Mouse (Mus musculus): Measurements from ENCODE around the gene D030056L22Rik. TPM values are rescaled to one million over a fixed set of nuclear protein-coding genes. Genes with fewer than 3 reads are reported as not detected.

Gene D030056L22Rik
- polyA plus RNA-seq, 1 experiment from 2014 or later: 50.8 TPM

DNA sequence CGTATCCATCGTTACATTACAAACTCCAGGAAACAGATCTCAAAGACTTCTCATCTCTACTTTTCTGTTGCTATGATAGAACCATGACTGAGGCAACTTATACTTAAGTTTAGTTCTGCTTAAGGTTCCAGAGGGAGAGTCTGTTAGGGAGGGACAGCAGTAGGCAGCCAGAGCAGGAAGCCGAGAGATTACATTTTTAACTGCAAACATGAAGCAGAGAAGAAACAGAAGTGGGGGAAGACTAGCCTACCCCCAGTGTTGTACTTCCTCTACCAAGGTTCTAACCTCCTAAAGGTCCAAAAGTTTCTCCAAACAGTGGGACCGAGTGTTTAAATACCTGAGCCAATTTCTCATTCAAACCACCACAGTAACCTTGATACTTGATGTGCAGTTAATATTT lies 22.9 kb downstream of the D030056L22Rik start:
- H3K4me1 ChIP-seq: peaks cover 14% of the 10 kb centered on the region
- no peaks in the 10 kb centered on the region for H3K27me3 ChIP-seq (replicated peaks)
- no peak overlapping the region for H3K4me2 ChIP-seq
- no peaks in the 10 kb centered on the region for H3K36me3 ChIP-seq
- 73% methylated on average over 4 of the region's 4 CpGs for WGBS (ENCODE audit: insufficient replicate concordance)
- H3K9me3 ChIP-seq (replicated peaks): no peaks in the 10 kb centered on the region
- ATAC-seq: no peak
- no peak overlapping the region for H3K27ac ChIP-seq
- H3K9ac ChIP-seq: no peak overlapping the region
- no peak overlapping the region for H3K4me3 ChIP-seq

DNA sequence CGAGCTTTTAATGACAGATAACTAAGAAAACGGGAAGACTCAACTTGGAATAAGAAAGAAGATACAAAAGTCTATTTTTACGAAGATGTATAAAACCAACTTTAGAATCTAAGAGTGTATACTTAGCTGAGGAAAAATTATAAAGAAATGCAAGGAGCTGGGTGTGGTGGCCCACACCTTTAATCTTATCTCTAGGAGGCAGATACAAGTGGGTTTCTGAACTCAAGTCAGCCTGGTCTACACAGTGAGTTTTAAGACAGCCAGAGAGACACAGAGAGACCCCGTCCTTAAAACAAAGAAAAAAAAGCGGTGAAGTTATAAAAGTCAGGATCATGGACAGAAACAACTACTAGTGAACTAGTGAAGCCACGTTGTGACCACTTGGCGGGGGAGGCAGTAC lies 26.2 kb downstream of the D030056L22Rik start:
- Histone ChIP-seq H3K4me3 (no peak overlapping the region), H3K4me2 (peak overlapping the region; percentile 36), H3K27me3 (replicated peaks) (no peaks in the 10 kb centered on the region), H3K9ac (no peak overlapping the region), H3K4me1 (peaks cover 14% of the 10 kb centered on the region), H3K27ac (no peak overlapping the region), H3K36me3 (no peaks in the 10 kb centered on the region), H3K9me3 (replicated peaks) (no peaks in the 10 kb centered on the region)
- peak; percentile 79 for ATAC-seq
- WGBS (ENCODE audit: insufficient replicate concordance): 63% methylated on average over 7 of the region's 7 CpGs

DNA sequence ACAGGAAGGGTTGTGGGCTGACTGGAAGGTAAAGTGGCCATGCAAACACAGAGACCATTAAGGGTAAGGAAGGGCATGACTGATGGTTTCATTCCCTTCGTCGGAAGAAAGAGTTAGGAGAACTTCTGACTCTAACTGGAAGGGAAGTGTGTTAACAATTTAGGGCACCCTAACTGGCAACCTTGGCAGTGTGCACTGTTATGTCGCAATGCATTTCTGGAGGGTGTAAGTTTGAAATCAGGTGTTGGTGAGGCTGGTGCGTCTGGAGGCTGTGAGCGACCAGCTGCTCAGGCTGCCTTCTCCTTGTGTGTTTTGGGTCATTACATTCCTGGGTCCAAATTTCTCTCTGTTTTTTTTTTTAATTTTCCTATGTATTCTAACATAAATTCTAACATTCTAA lies 31.0 kb downstream of the D030056L22Rik start:
- no peak overlapping the region for H3K4me3 ChIP-seq
- 66% methylated on average over 5 of the region's 5 CpGs for WGBS (ENCODE audit: insufficient replicate concordance)
- no peak for ATAC-seq

DNA sequence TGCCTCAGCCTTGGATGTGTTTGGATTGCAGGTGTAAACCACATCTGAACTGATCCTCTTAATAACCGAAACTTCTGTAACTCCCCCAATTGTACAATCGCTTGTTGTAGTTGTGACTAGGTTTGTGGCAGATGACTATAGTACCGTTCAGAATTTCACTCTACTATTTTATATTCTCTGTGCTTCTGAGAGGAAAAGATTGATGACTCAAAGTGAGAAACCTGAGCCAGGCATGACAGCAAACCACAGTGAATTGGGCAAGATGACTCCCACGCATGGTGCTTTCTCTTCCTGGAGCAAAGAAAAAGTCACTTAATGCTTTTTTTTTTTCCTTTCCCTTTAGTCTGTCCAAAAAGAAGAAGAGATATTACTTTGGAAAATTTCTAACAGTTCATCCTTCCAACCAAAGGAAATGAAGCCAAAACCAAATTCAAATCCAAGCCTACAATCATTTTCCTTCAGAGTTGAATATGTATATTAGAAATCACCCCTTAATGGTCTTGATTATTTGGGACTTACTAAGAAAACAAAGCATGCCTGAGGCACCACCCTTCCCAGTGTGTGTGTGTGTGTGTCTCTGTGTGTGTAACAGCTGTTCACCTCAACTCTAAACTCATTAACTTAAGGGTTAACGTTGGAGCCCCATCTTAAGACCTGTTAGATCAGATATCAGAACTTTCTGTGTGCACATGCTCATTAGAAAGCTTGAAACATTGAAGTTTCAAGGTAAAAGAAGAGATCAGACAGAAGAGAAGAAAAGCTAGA lies 33.8 kb downstream of the D030056L22Rik start:
- H3K4me3 ChIP-seq: no peak overlapping the region
- no peak overlapping the region for H3K4me2 ChIP-seq
- no peaks in the 10 kb centered on the region for H3K9me3 ChIP-seq (replicated peaks)
- no peak for ATAC-seq
- H3K4me1 ChIP-seq: 0 out of 2 replicates have a peak, but pooled peaks cover 5% of the 10 kb centered on the region
- no peaks in the 10 kb centered on the region for H3K36me3 ChIP-seq
- H3K27ac ChIP-seq: no peak overlapping the region
- WGBS (ENCODE audit: insufficient replicate concordance): 73% methylated on average over 5 of the region's 5 CpGs
- H3K9ac ChIP-seq: no peak overlapping the region
- peaks cover 24% of the 10 kb centered on the region for H3K27me3 ChIP-seq (replicated peaks)

More for the DNA sequence above, 31.0 kb downstream of the D030056L22Rik start:
- Histone ChIP-seq H3K27me3 (replicated peaks) (0 out of 2 replicates have a peak, but pooled peaks cover 5% of the 10 kb centered on the region), H3K9ac (no peak overlapping the region), H3K4me2 (no peak overlapping the region), H3K27ac (no peak overlapping the region), H3K36me3 (no peaks in the 10 kb centered on the region), H3K9me3 (replicated peaks) (no peaks in the 10 kb centered on the region), H3K4me1 (peaks cover 6% of the 10 kb centered on the region)

DNA sequence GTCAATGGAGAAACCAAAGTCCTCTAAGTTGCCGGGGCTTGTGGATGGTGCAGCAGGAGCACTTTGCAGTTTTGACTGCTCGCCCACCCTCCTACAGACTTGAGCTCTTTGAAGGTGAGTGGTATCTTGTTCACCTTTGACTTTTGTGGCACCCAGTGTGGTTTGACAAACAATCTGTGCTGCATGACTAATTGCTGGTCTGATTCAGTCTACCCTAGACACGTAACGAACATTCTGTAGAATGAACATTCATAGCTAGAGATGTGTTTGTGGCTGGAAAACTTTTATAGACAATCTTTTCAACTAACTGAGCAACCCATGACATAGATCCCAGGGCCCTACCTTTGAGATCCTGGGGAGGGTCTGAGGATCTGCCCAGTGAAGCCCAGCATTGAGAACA lies 34.4 kb downstream of the D030056L22Rik start:
- H3K4me1 ChIP-seq: 0 out of 2 replicates have a peak, but pooled peaks cover 5% of the 10 kb centered on the region
- H3K4me2 ChIP-seq: no peak overlapping the region
- no peaks in the 10 kb centered on the region for H3K9me3 ChIP-seq (replicated peaks)
- 76% methylated on average over 4 of the region's 4 CpGs for WGBS (ENCODE audit: insufficient replicate concordance)
- H3K36me3 ChIP-seq: no peaks in the 10 kb centered on the region
- no peak overlapping the region for H3K9ac ChIP-seq
- peaks cover 24% of the 10 kb centered on the region for H3K27me3 ChIP-seq (replicated peaks)
- H3K4me3 ChIP-seq: no peak overlapping the region
- ATAC-seq: no peak
- no peak overlapping the region for H3K27ac ChIP-seq

DNA sequence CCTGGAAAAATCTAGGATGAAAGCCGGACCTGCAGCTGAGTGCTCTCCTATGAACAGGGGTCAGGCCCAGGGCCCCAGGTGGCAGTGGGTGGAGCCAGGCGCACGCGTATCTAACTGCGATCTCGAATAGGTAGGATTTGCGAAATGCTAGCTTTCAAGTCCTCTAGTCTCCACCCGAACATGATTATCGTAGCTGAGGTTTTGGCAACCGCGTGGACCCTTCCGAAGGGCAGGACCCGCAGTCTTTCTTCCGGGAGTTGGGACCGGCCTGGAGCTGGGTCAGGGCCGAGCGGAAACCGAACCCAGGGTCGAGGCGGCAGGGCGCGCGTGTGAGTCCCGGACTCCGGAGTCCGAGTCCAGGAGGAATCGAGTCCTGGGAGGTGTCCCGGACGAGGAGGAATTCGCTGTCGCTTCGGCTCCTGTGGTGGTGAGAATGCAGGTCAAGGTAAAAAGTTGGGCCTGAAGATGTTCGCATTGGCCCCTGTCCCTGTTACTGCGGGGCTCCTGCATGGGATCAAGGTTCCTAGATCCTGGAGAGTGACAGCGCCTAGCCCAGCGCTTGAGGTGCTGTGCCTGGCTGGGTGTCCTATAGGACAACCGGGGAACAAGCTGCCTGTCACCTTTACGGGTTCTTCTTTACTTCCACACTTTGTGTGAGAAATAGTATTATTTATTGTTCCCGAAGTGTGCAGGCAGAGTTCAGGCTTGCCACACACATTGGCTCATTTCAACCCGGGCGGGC lies 36.8 kb downstream of the D030056L22Rik start, which contains the start of gene Trpm6:
Trpm6 (plus strand) TSS at position 386 of the 742 bp plus-strand sequence.
- H3K4me1 ChIP-seq: 0 out of 2 replicates have a peak, but pooled peaks cover 5% of the 10 kb centered on the region
- 8% methylated on average over 41 of the region's 41 CpGs for WGBS (ENCODE audit: insufficient replicate concordance)
- peak within 1 kb of the TSS; percentile 34 for H3K4me3 ChIP-seq
- peak within 1 kb of the TSS; percentile 64 for H3K4me2 ChIP-seq
- no peak for ATAC-seq
- no peak within 1 kb of the TSS for H3K27ac ChIP-seq
- no peak within 1 kb of the TSS for H3K9ac ChIP-seq
- no peaks in the 10 kb centered on the region for H3K9me3 ChIP-seq (replicated peaks)
- H3K36me3 ChIP-seq: no peaks in the 10 kb centered on the region
- H3K27me3 ChIP-seq (replicated peaks): peaks cover 24% of the 10 kb centered on the region

DNA sequence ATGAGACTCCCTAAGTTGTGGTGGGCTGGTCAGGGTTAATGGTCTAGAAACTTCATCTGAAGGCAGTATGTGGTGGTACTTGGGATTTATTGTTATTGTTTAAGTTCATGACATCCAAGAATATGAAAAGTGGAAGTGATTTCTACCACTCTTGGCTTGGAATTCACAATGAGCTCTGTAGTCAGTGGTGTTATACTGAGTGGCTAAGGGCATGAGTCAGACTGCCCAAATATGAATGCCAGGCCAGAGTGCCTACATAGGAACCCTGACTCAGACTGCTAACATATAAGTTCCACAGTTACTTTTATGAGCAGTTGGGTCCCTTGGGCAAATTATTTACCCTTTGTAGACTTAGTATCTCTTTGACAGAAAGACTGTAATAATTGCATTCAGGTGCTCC lies 44.2 kb downstream of the D030056L22Rik start:
- no peak for ATAC-seq

DNA sequence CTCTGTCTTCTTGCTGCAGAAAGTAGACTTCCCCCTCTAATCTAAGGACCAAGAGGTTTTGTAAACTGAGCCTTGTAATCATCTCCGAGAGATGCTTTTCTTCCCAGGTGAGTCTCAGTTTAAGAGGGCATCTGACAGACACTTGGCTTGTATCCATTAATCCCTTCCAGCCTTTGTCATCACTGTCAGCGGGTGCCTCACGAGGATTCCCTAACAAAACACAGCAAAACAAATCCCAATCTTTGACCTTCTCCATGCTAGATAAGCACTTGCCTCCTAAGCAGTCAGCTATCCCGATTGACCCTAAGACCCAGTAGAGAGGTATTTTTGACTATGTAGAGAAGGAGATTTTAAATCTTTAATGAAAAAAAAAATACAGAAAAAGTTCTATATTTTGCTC lies 44.7 kb downstream of the D030056L22Rik start:
- H3K9me3 ChIP-seq (replicated peaks): no peaks in the 10 kb centered on the region
- H3K36me3 ChIP-seq: no peaks in the 10 kb centered on the region
- H3K4me1 ChIP-seq: peaks cover 13% of the 10 kb centered on the region
- H3K4me2 ChIP-seq: no peak overlapping the region
- ATAC-seq: no peak
- 54% methylated on average over 4 of the region's 4 CpGs for WGBS (ENCODE audit: insufficient replicate concordance)
- no peaks in the 10 kb centered on the region for H3K27me3 ChIP-seq (replicated peaks)
- H3K27ac ChIP-seq: no peak overlapping the region
- H3K9ac ChIP-seq: no peak overlapping the region
- H3K4me3 ChIP-seq: no peak overlapping the region

More for the DNA sequence above, 44.2 kb downstream of the D030056L22Rik start:
- H3K4me1 ChIP-seq: peaks cover 13% of the 10 kb centered on the region
- no peak overlapping the region for H3K9ac ChIP-seq
- no peak overlapping the region for H3K27ac ChIP-seq
- H3K27me3 ChIP-seq (replicated peaks): no peaks in the 10 kb centered on the region
- no peak overlapping the region for H3K4me3 ChIP-seq
- no peak overlapping the region for H3K4me2 ChIP-seq
- no peaks in the 10 kb centered on the region for H3K9me3 ChIP-seq (replicated peaks)
- H3K36me3 ChIP-seq: no peaks in the 10 kb centered on the region

DNA sequence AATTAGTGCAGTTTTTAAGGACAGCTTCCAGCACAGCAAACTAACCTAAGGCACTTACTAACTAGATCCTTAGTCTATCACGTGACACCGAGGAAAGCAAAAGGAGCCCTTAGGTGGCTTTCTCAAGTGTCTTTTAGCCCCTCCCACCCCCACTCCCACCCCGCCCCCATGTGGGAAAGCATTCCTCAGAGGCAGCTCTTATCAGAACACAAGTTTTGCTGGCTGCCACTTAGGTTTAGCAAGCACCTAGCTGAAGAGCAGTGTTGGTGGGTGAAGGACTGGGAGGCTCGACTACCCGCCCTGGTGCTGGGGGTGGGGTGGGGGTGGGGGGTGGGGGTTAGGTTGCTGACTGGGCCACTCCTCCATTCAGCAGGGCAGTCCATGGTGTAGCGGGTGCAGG lies 45.3 kb downstream of the D030056L22Rik start:
- ATAC-seq: no peak
- Histone ChIP-seq H3K4me3 (no peak overlapping the region), H3K27me3 (replicated peaks) (no peaks in the 10 kb centered on the region), H3K36me3 (no peaks in the 10 kb centered on the region), H3K27ac (no peak overlapping the region), H3K9ac (no peak overlapping the region), H3K9me3 (replicated peaks) (no peaks in the 10 kb centered on the region), H3K4me1 (peaks cover 13% of the 10 kb centered on the region), H3K4me2 (no peak overlapping the region)
- 29% methylated on average over 6 of the region's 6 CpGs for WGBS (ENCODE audit: insufficient replicate concordance)

DNA sequence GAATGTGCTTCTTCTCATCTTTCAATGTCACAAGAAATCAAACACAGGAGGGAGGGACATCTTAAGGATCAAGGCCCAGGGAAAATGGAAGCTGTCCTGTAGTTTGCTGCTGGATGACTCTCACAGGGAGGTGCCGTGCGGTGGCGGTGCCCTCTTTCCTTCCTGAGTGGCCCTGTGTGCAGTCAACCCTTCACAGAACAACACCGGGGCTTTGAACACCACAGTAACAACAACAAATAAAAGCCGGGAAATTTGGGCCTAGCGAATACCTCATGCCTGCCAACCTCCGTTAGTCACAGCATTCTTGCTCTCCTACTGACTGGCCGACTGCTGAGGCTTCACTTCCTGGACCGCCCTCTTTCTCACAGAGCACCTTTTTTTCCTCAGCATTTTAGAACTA lies 45.9 kb downstream of the D030056L22Rik start:
- H3K9ac ChIP-seq: no peak overlapping the region
- no peak overlapping the region for H3K4me3 ChIP-seq
- peaks cover 13% of the 10 kb centered on the region for H3K4me1 ChIP-seq
- H3K27ac ChIP-seq: no peak overlapping the region
- no peak overlapping the region for H3K4me2 ChIP-seq
- no peaks in the 10 kb centered on the region for H3K27me3 ChIP-seq (replicated peaks)
- 67% methylated on average over 9 of the region's 9 CpGs for WGBS (ENCODE audit: insufficient replicate concordance)
- H3K36me3 ChIP-seq: no peaks in the 10 kb centered on the region
- H3K9me3 ChIP-seq (replicated peaks): no peaks in the 10 kb centered on the region
- no peak for ATAC-seq

DNA sequence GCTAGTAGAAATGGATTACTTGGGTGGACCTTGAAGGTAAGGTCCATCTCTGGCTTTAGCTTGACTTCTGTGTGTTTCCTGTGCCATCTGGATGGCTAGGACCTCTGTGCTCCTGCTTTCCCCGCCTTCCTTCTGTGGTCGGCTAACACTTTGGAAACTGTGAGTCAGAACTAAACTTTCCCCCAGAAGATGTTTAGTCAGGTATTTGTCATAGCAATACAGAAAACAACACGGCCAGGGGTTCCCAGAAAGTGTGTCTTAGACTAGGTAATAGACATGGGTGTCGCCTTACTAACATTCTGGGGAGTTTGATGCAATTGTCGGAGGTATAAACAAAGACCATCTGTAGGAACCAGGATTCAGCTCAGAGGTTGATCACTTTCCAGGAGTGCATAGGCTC lies 53.4 kb downstream of the D030056L22Rik start:
- 61% methylated on average over 5 of the region's 5 CpGs for WGBS (ENCODE audit: insufficient replicate concordance)
- no peak overlapping the region for H3K4me2 ChIP-seq
- no peaks in the 10 kb centered on the region for H3K9me3 ChIP-seq (replicated peaks)
- H3K27me3 ChIP-seq (replicated peaks): no peaks in the 10 kb centered on the region
- H3K27ac ChIP-seq: no peak overlapping the region
- no peak overlapping the region for H3K4me3 ChIP-seq
- ATAC-seq: no peak
- peaks cover under 1% of the 10 kb centered on the region for H3K4me1 ChIP-seq
- H3K9ac ChIP-seq: no peak overlapping the region
- H3K36me3 ChIP-seq: no peaks in the 10 kb centered on the region
